8 mouse cellular contexts compared by ENCODE assay signal in the genomic region with DNA sequence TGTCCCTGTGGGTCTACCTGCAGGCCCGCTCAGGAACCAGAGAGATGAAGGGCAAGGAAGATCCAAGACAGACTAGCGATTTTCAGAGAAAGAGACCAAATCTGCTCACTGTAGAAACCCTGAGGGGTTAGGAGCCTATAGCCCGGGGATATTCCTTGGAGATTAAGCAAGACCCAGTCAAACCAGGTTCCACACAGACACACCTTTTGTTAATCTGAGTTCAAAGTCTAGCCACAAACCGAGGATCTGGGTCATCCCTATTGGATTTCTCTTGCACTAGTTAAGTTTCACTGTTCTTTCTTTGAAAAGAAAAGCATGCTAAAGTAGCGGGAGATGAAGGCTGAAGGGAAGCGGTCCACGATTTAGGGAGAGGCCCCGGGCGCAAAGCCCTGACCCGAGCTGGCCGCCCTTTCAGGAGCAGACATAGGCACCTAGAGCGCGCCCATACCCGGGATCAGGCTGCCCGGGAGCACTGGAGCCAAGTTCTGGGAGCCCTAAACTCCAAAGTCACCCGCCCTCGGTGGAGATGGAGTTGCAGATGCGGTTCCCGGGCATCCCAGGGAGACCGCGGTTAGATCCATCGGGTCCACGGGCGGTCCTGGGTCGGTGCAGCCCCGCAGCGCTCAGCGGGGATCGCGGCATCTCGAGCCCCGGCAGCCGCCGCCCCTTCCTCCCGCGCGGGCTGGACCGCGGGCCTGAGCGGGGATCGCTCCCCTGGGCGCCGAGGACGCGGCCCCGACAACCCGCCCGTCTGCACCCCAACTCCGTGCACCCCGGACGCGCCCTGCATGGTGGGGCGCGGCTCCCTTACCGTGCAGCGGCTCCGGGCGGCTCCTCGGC. TPM values are rescaled to one million over a fixed set of nuclear protein-coding genes. Genes with fewer than 3 reads are reported as not detected.
DNase-seq lines count a peak whose midpoint lies in the region; ATAC-seq and TF ChIP-seq lines count a peak whose summit lies in the region.

No protein-coding gene starts in this region.

- H3K27me3 ChIP-seq in forebrain, embryonic 16.5 days (replicated peaks; ENCODE audit: control insufficient read depth, insufficient read depth, low read length): peaks cover 4% of the 10 kb centered on the region; the same call in 1 of the 2 replicates
- no peaks in the 10 kb centered on the region for H3K27me3 ChIP-seq in kidney, embryonic 16.5 days (ENCODE audit: insufficient read depth, low read length)

- peak overlapping the region; percentile 95 for H3K4me2 ChIP-seq in forebrain, embryonic 16.5 days (ENCODE audit: low read length)
- peak overlapping the region; percentile 91 for H3K4me2 ChIP-seq in kidney, embryonic 16.5 days (replicated peaks; ENCODE audit: low read depth, low read length)

- 4% methylated on average over 59 of the region's 59 CpGs for WGBS in lung, adult 2 months
- WGBS in bone marrow, adult 2 months: 8% methylated on average over 59 of the region's 59 CpGs
- WGBS in forebrain, embryonic 16.5 days: 1% methylated on average over 58 of the region's 59 CpGs
- WGBS in kidney, embryonic 16.5 days: 2% methylated on average over 59 of the region's 59 CpGs

- H3K27ac ChIP-seq in bone marrow, adult 2 months (ENCODE audit: control insufficient read depth, insufficient read depth, low read depth, low read length, poor library complexity): peak overlapping the region; percentile 65
- H3K27ac ChIP-seq in forebrain, embryonic 16.5 days (ENCODE audit: low read length): no peak overlapping the region
- peak overlapping the region; percentile 83 for H3K27ac ChIP-seq in kidney, embryonic 16.5 days (ENCODE audit: low read length)

- H3K4me3 ChIP-seq in lung, adult 2 months (replicated peaks; ENCODE audit: extremely low read depth, low read depth, low read length): peak overlapping the region; percentile 88
- peak overlapping the region; percentile 50 for H3K4me3 ChIP-seq in bone marrow, adult 2 months (replicated peaks; ENCODE audit: control insufficient read depth, low read depth, low read length)
- peak overlapping the region; percentile 72 for H3K4me3 ChIP-seq in forebrain, embryonic 16.5 days (replicated peaks; ENCODE audit: low read length)
- peak overlapping the region; percentile 81 for H3K4me3 ChIP-seq in kidney, embryonic 16.5 days (ENCODE audit: low read length)

- ATAC-seq in forebrain, embryonic 16.5 days: peak; percentile 57
- ATAC-seq in kidney, embryonic 16.5 days (ENCODE audit: low FRiP score, low TSS enrichment): peak; percentile 69
- ATAC-seq in megakaryocyte progenitor cell, adult 5-6 weeks (replicated peaks; ENCODE audit: poor library complexity): peak; percentile 15; the same call in 1 of the 2 replicates

- H3K9ac ChIP-seq in forebrain, embryonic 16.5 days (replicated peaks; ENCODE audit: low read depth, low read length): peak overlapping the region; percentile 72
- peak overlapping the region; percentile 95 for H3K9ac ChIP-seq in kidney, embryonic 16.5 days (replicated peaks; ENCODE audit: low read length)

- peak; percentile 62 for DNase-seq in lung, adult 2 months
- no peak for DNase-seq in lung, postnatal 25 days (ENCODE audit: low spot score)
- no peak for DNase-seq in left cerebral cortex, postnatal 14 days (ENCODE audit: low spot score in 2 of 2)
- no peak for DNase-seq in MN1 (ENCODE audit: low spot score)

- no peak for TF ChIP-seq CTCF in lung, adult 2 months (IDR thresholded peaks at IDR 0.05; ENCODE audit: insufficient read depth, low read length)
- no peak for TF ChIP-seq CTCF in bone marrow, adult 2 months (IDR thresholded peaks at IDR 0.05; ENCODE audit: control insufficient read depth, insufficient read depth, low read length)

- H3K4me1 ChIP-seq in lung, adult 2 months (ENCODE audit: control insufficient read depth, insufficient read depth, low read length): peaks cover 13% of the 10 kb centered on the region
- H3K4me1 ChIP-seq in bone marrow, adult 2 months (ENCODE audit: control insufficient read depth, insufficient read depth, low read length): peaks cover 1% of the 10 kb centered on the region; the same call in 1 of the 2 replicates
- peaks cover 13% of the 10 kb centered on the region for H3K4me1 ChIP-seq in forebrain, embryonic 16.5 days (replicated peaks; ENCODE audit: control insufficient read depth, insufficient read depth, low read length)
- peaks cover 21% of the 10 kb centered on the region for H3K4me1 ChIP-seq in kidney, embryonic 16.5 days (ENCODE audit: insufficient read depth, low read length)

- TF ChIP-seq POLR2A in lung, adult 2 months (IDR thresholded peaks at IDR 0.05; ENCODE audit: borderline replicate concordance, extremely low read depth, low read depth, low read length): no peak
- TF ChIP-seq POLR2A in bone marrow, adult 2 months (IDR thresholded peaks at IDR 0.05; ENCODE audit: borderline replicate concordance, control insufficient read depth, low read depth, low read length): no peak

- no peaks in the 10 kb centered on the region for H3K36me3 ChIP-seq in forebrain, embryonic 16.5 days (ENCODE audit: control insufficient read depth, insufficient read depth)
- H3K36me3 ChIP-seq in kidney, embryonic 16.5 days (ENCODE audit: insufficient read depth, low read length): no peaks in the 10 kb centered on the region

- H3K9me3 ChIP-seq in forebrain, embryonic 16.5 days (ENCODE audit: control insufficient read depth, low read length): no peaks in the 10 kb centered on the region
- no peaks in the 10 kb centered on the region for H3K9me3 ChIP-seq in kidney, embryonic 16.5 days (ENCODE audit: low read length)

- intact Hi-C loops in left cerebral cortex, postnatal 14 days (cut with DNase I): loop anchor here (5.0 kb wide), 1 partner anchor 86 kb away; no protein-coding TSS in a partner anchor

RNA-seq across cellular contexts. Expression of a gene that starts 0.8 kb away (rescaled TPM):
- 23.1 and 23.8 TPM in 2 replicates for polyA plus RNA-seq in lung, adult 2 months (2012; rRNA removed)
- polyA plus RNA-seq in bone marrow, adult 2 months (2011; ENCODE audit: insufficient read depth, insufficient read length, low replicate concordance, missing spikeins): 19.8 and 47.3 TPM in 2 replicates
- 1.8 and 2.3 TPM in 2 replicates for polyA plus RNA-seq in forebrain, embryonic 16.5 days (2015; fragmentation: Nextera tagmentation; extraction: Ambion mirVana)
- polyA plus RNA-seq in kidney, embryonic 16.5 days (2015; fragmentation: Nextera tagmentation; extraction: Ambion mirVana): 8.6 and 10.4 TPM in 2 replicates
- 33.6 and 39.1 TPM in 2 replicates for total RNA-seq in megakaryocyte progenitor cell, adult 5-6 weeks (2015)
- total RNA-seq in megakaryocyte progenitor cell, adult 5-6 weeks (2017): 12.7 and 13.7 TPM in 2 replicates
- 1 to 10 TPM; 8.2 to 8.5 TPM for total RNA-seq in left cerebral cortex, postnatal 14 days (2021)

RNA-seq across cellular contexts. Expression of a gene that starts 51.4 kb away (rescaled TPM):
- polyA plus RNA-seq in lung, adult 2 months (2012; rRNA removed): 0.66 TPM in 1 of 2 replicates, not detected in the other
- not detected in 2 replicates for polyA plus RNA-seq in bone marrow, adult 2 months (2011; ENCODE audit: insufficient read depth, insufficient read length, low replicate concordance, missing spikeins)
- polyA plus RNA-seq in forebrain, embryonic 16.5 days (2015; fragmentation: Nextera tagmentation; extraction: Ambion mirVana): 0.09 and 0.10 TPM in 2 replicates
- polyA plus RNA-seq in kidney, embryonic 16.5 days (2015; fragmentation: Nextera tagmentation; extraction: Ambion mirVana): 0.36 and 0.72 TPM in 2 replicates
- total RNA-seq in megakaryocyte progenitor cell, adult 5-6 weeks (2015): 0.02 TPM in 1 of 2 replicates, not detected in the other
- total RNA-seq in megakaryocyte progenitor cell, adult 5-6 weeks (2017): not detected in 2 replicates
- total RNA-seq in left cerebral cortex, postnatal 14 days (2021): under 1 TPM; 0.07 to 0.19 TPM

Comparison
In these comparisons a context has a peak if more than half of its experiments do, and no peak if none do; other contexts are left out.
1. ATAC-seq: peak in every context shown above with its lines; median percentile 69 in kidney, embryonic 16.5 days; 57 in forebrain, embryonic 16.5 days; 15 in megakaryocyte progenitor cell, adult 5-6 weeks.